10 mouse cellular contexts compared by ENCODE assay signal in genomic region chr2:25399051-25399450, GRCm38 (mm10). TPM values are rescaled to one million over a fixed set of nuclear protein-coding genes. Genes with fewer than 3 reads are reported as not detected.
DNase-seq lines count a peak whose midpoint lies in the region; ATAC-seq and TF ChIP-seq lines count a peak whose summit lies in the region.
"Had no signal": no experiment of that assay in that cellular context is flagged by ENCODE, and none has a peak within 500 bp of the region (broad histone marks: within the 10 kb centered on the region; RNA-seq: fewer than 3 reads in every experiment).

Gene Npdc1, plus strand, starts transcription at chr2:25399351.

- 58% methylated on average over 8 of the region's 8 CpGs for WGBS in embryonic facial prominence, embryonic 11.5 days
- WGBS in heart, embryonic 13.5 days = 54% methylated on average over 8 of the region's 8 CpGs

- H3K4me3 ChIP-seq in layer of hippocampus, adult 2 months = no peak within 1 kb of the TSS
- H3K4me3 ChIP-seq in embryonic facial prominence, embryonic 11.5 days (ENCODE audit: low read depth, low read length) = no peak within 1 kb of the TSS
- no peak within 1 kb of the TSS for H3K4me3 ChIP-seq in heart, embryonic 13.5 days

- no peak within 1 kb of the TSS for H3K27ac ChIP-seq in layer of hippocampus, adult 2 months
- no peak within 1 kb of the TSS for H3K27ac ChIP-seq in embryonic facial prominence, embryonic 11.5 days (replicated peaks; ENCODE audit: low read depth, low read length)
- H3K27ac ChIP-seq in heart, embryonic 13.5 days (replicated peaks) = no peak within 1 kb of the TSS
- H3K27ac ChIP-seq: liver, embryonic 14.5 days had no signal

- peaks cover 5% of the 10 kb centered on the region for H3K4me1 ChIP-seq in embryonic facial prominence, embryonic 11.5 days (ENCODE audit: control insufficient read depth, insufficient read depth, low read length)
- peaks cover 31% of the 10 kb centered on the region for H3K4me1 ChIP-seq in heart, embryonic 13.5 days

- no peak within 1 kb of the TSS for H3K4me2 ChIP-seq in embryonic facial prominence, embryonic 11.5 days (ENCODE audit: low read depth, low read length)
- H3K4me2 ChIP-seq in heart, embryonic 13.5 days = no peak within 1 kb of the TSS

- intact Hi-C loops in left cerebral cortex, postnatal 14 days (cut with DNase I) = no loop called here

- no peak for TF ChIP-seq CTCF in layer of hippocampus, adult 2 months (conservative IDR thresholded peaks at IDR 0.05)

- peaks cover 44% of the 10 kb centered on the region for H3K27me3 ChIP-seq in embryonic facial prominence, embryonic 11.5 days (ENCODE audit: control insufficient read depth, insufficient read depth, low read length)
- peaks cover 100% of the 10 kb centered on the region for H3K27me3 ChIP-seq in heart, embryonic 13.5 days (replicated peaks)

- ATAC-seq in embryonic facial prominence, embryonic 11.5 days (replicated peaks; ENCODE audit: insufficient number of reproducible peaks, low FRiP score, low TSS enrichment, low read depth) = no peak
- ATAC-seq in heart, embryonic 13.5 days (ENCODE audit: extremely low read depth, insufficient number of reproducible peaks, low FRiP score, low TSS enrichment) = no peak
- no peak for ATAC-seq in monocyte, adult 5-6 weeks (replicated peaks; ENCODE audit: insufficient number of reproducible peaks, low FRiP score, low TSS enrichment, poor library complexity, severe bottlenecking)

- H3K36me3 ChIP-seq in embryonic facial prominence, embryonic 11.5 days (replicated peaks; ENCODE audit: control insufficient read depth, insufficient read depth, low read depth, low read length) = no peaks in the 10 kb centered on the region
- H3K36me3 ChIP-seq in heart, embryonic 13.5 days = no peaks in the 10 kb centered on the region

- no peak for DNase-seq in layer of hippocampus, adult 2 months (ENCODE audit: low spot score in 2 of 2)
- no peak for DNase-seq in layer of hippocampus, adult 9-10 months (ENCODE audit: low spot score)
- DNase-seq in embryonic facial prominence, embryonic 11.5 days (ENCODE audit: low spot score) = no peak
- no peak for DNase-seq in left cerebral cortex, postnatal 14 days (ENCODE audit: low spot score in 2 of 2)
- DNase-seq in MN1 (ENCODE audit: low spot score) = no peak
- DNase-seq in spleen, postnatal 36 days (ENCODE audit: low spot score in 2 of 2) = no peak

- H3K9ac ChIP-seq in embryonic facial prominence, embryonic 11.5 days (replicated peaks; ENCODE audit: low read length) = no peak within 1 kb of the TSS
- H3K9ac ChIP-seq in heart, embryonic 13.5 days = no peak within 1 kb of the TSS
- H3K9ac ChIP-seq: liver, embryonic 14.5 days had no signal

- no peaks in the 10 kb centered on the region for H3K9me3 ChIP-seq in embryonic facial prominence, embryonic 11.5 days (replicated peaks; ENCODE audit: control insufficient read depth, low read length)
- no peaks in the 10 kb centered on the region for H3K9me3 ChIP-seq in heart, embryonic 13.5 days

RNA-seq across cellular contexts. Expression of gene Npdc1, which starts in this region (rescaled TPM):
- total RNA-seq in layer of hippocampus, adult 2 months (2021) = 100 to 1,000 TPM; 429 to 433 TPM
- 26.8 and 38.0 TPM in 2 replicates for polyA plus RNA-seq in embryonic facial prominence, embryonic 11.5 days (2014; fragmentation: Nextera tagmentation; extraction: Ambion mirVana)
- 26.6 and 29.0 TPM in 2 replicates for polyA plus RNA-seq in heart, embryonic 13.5 days (2015; fragmentation: Nextera tagmentation; extraction: Ambion mirVana)
- 100 to 1,000 TPM; 366 to 370 TPM for total RNA-seq in left cerebral cortex, postnatal 14 days (2021)
- total RNA-seq in monocyte, adult 5-6 weeks (2017) = not detected in 3 replicates
- total RNA-seq: MEL had no signal

Comparison
In these comparisons a context has a peak if more than half of its experiments do, and no peak if none do; other contexts are left out.
1. RNA of gene Npdc1 (total RNA-seq): 429 to 433 TPM in layer of hippocampus, adult 2 months and 366 to 370 TPM in left cerebral cortex, postnatal 14 days; not detected in monocyte, adult 5-6 weeks; every median in the first group is over 100 times any median in the second.